Mouse (Mus musculus) C3H10T1/2 (cell line): ENCODE measurements around the gene Gm13101. TPM values are rescaled to one million over a fixed set of nuclear protein-coding genes. Genes with fewer than 3 reads are reported as not detected.

Experiments
- polyA plus RNA-seq, 2 experiments: library from polyadenylated mRNA; unstranded; fragments of >200 nt; fragmentation: generic; extraction: Trizol; gene quantifications; one replicate each; pipeline ENCODE4 v1.2.1; 2012; ENCODE audit warnings: missing spikeins in 2 of 2

Gm13101 gene
- polyA plus RNA-seq = not detected

GRCm38 (mm10) chr4:143966850-143967249 is at the start of gene Gm13101:
Gene Gm13101, minus strand, starts transcription at chr4:143966950.

GRCm38 (mm10) chr4:143994269-143994668 is 27.5 kb upstream of the Gm13101 start, which contains the start of gene Pramef17:
Gene Pramef17, minus strand, starts transcription at chr4:143994369.

GRCm38 (mm10) chr4:143950916-143951315 is 15.8 kb downstream of the Gm13101 start, which contains the start of gene Pramef25:
Gene Pramef25, minus strand, starts transcription at chr4:143951016.

Other genes starting within 250 kb of the Gm13101 start
- not detected for gene Gm13078, start 247.5 kb downstream of the Gm13101 start, polyA plus RNA-seq
- gene Gm13023, start 177.6 kb downstream of the Gm13101 start, polyA plus RNA-seq = not detected
- not detected for gene Gm13084, start 150.9 kb downstream of the Gm13101 start, polyA plus RNA-seq
- not detected for gene Gm13103, start 120.5 kb downstream of the Gm13101 start, polyA plus RNA-seq
- not detected for gene Pramef6, start 66.6 kb downstream of the Gm13101 start, polyA plus RNA-seq
- gene Pramef25, start 15.9 kb downstream of the Gm13101 start, polyA plus RNA-seq = under 1 TPM in 1 of 2 experiments, not detected in 1; 0.02 TPM
- not detected for gene Pramef17, start 27.4 kb upstream of the Gm13101 start, polyA plus RNA-seq
- gene Pramel4, start 92.2 kb upstream of the Gm13101 start, polyA plus RNA-seq = not detected
- not detected for gene Gm13102, start 139.5 kb upstream of the Gm13101 start, polyA plus RNA-seq
- not detected for gene Oog3, start 195.7 kb upstream of the Gm13101 start, polyA plus RNA-seq
- not detected for gene Oog2, start 223.8 kb upstream of the Gm13101 start, polyA plus RNA-seq
- gene C87977, start 246.4 kb upstream of the Gm13101 start, polyA plus RNA-seq = not detected